Mouse (Mus musculus) liver, postnatal 0 days (tissue): ENCODE measurements around the gene Nkd2.

Experiments used
- CTCF ChIP-seq: sonication (generic); IDR thresholded peaks from 2 replicates; pipeline ENCODE4 v1.5.1; 2016; ENCODE audit warnings: antibody characterized with exemption, low read depth
- EP300 ChIP-seq: IDR thresholded peaks from 2 replicates; pipeline ENCODE4 v1.6.1; 2016; ENCODE audit warnings: antibody characterized with exemption, low read depth, mild to moderate bottlenecking

GRCm38 (mm10) chr13:73839137-73839548 is 8.3 kb downstream of the Nkd2 start:
- no peak for TF ChIP-seq CTCF
- no peak for TF ChIP-seq EP300
